Mouse (Mus musculus) B cell, adult (primary cell): ENCODE results near the gene Slfn3. TPM values are rescaled to one million over a fixed set of nuclear protein-coding genes. Genes with fewer than 3 reads are reported as not detected.

Source experiments
- total RNA-seq: library from RNA; stranded (reverse); gene quantifications from 4 replicates; pipeline ENCODE4 v1.2.4, GENCODE M21; 2023; ENCODE audit not compliant: inconsistent age

Gene Slfn3
- total RNA-seq = 1.6 to 3.5 TPM (median 2.8 TPM) in 4 replicates

GRCm38 (mm10) chr11:83191134-83191893 is at the start of gene Slfn3:
Slfn3 (plus strand) TSS chr11:83191330.

GRCm38 (mm10) chr11:83174948-83175539 is 16.1 kb upstream of the Slfn3 start, which contains the start of gene Slfn4:
Slfn4 (plus strand) TSS chr11:83175186.

Other genes starting within 250 kb of the Slfn3 start
- gene Slfn5, start 240.0 kb upstream of the Slfn3 start, total RNA-seq = 15.8 to 31.5 TPM (median 20.0 TPM) in 4 replicates
- 17.8 to 28.1 TPM (median 21.1 TPM) in 4 replicates for gene Slfn9, start 199.5 kb upstream of the Slfn3 start, total RNA-seq
- gene Slfn8, start 170.5 kb upstream of the Slfn3 start, total RNA-seq = 32.8 to 43.5 TPM (median 41.5 TPM) in 4 replicates
- 96.4 to 140 TPM (median 114 TPM) in 4 replicates for gene Slfn2, start 126.2 kb upstream of the Slfn3 start, total RNA-seq
- 0.54 to 1.2 TPM (median 0.61 TPM) in 4 replicates for gene Slfn1, start 74.5 kb upstream of the Slfn3 start, total RNA-seq
- gene Slfn4, start 16.1 kb upstream of the Slfn3 start, total RNA-seq = 0.21 to 0.39 TPM (median 0.21 TPM) in 3 of 4 replicates, not detected in the other
- not detected in 4 replicates for gene Slfn14, start 95.4 kb downstream of the Slfn3 start, total RNA-seq
- gene Ap2b1, start 107.7 kb downstream of the Slfn3 start, total RNA-seq = 144 to 154 TPM (median 148 TPM) in 4 replicates
- gene Pex12, start 111.3 kb downstream of the Slfn3 start, total RNA-seq = 16.5 to 26.4 TPM (median 18.4 TPM) in 4 replicates
- gene Rasl10b, start 217.8 kb downstream of the Slfn3 start, total RNA-seq = 0.87 to 1.4 TPM (median 1.1 TPM) in 4 replicates
- not detected in 4 replicates for gene Gas2l2, start 238.1 kb downstream of the Slfn3 start, total RNA-seq
- gene 1700020L24Rik, start 246.3 kb downstream of the Slfn3 start, total RNA-seq = 0.87 TPM in 1 of 4 replicates, not detected in the others